ENCODE assay signal across 16 mouse cellular contexts in genomic region chr12:5572831-5573230, GRCm38 (mm10).
DNase-seq lines count a peak whose midpoint lies in the region; ATAC-seq lines count a peak whose summit lies in the region.
"Had no signal": no experiment of that assay in that cellular context is flagged by ENCODE, and none has a peak within 500 bp of the region (broad histone marks: within the 10 kb centered on the region; RNA-seq: fewer than 3 reads in every experiment).

No protein-coding gene starts in this region.

- H3K27ac ChIP-seq in hindbrain, embryonic 13.5 days, result no peak overlapping the region
- no peak overlapping the region for H3K27ac ChIP-seq in midbrain, embryonic 13.5 days
- H3K27ac ChIP-seq: midbrain, embryonic 10.5 days had no signal

- no peaks in the 10 kb centered on the region for H3K9me3 ChIP-seq in hindbrain, embryonic 13.5 days
- no peaks in the 10 kb centered on the region for H3K9me3 ChIP-seq in midbrain, embryonic 13.5 days
- H3K9me3 ChIP-seq: midbrain, embryonic 10.5 days had no signal

- 60% methylated on average over 6 of the region's 6 CpGs for WGBS in hindbrain, embryonic 13.5 days
- WGBS in midbrain, embryonic 13.5 days, result 63% methylated on average over 6 of the region's 6 CpGs

- no peaks in the 10 kb centered on the region for H3K36me3 ChIP-seq in hindbrain, embryonic 13.5 days
- no peaks in the 10 kb centered on the region for H3K36me3 ChIP-seq in midbrain, embryonic 13.5 days
- H3K36me3 ChIP-seq: midbrain, embryonic 10.5 days had no signal

- DNase-seq in urinary bladder, postnatal 14 days (ENCODE audit: low spot score), result peak; percentile 7
- no peak for DNase-seq in urinary bladder, postnatal 36 days (ENCODE audit: low spot score in 2 of 2)
- peak; percentile 12 to 18 for DNase-seq in gastrocnemius, postnatal 36 days
- DNase-seq in left cerebral cortex, postnatal 14 days (ENCODE audit: low spot score in 2 of 2), result peak; percentile 49 to 59
- DNase-seq: cerebellum, adult 11-12 months; embryo, embryonic 11 days; thymus, adult 18-20 months had no signal

- intact Hi-C loops in gastrocnemius, postnatal 36 days (cut with DNase I), result no loop called here
- intact Hi-C loops in left cerebral cortex, postnatal 14 days (cut with DNase I), result no loop called here

- ATAC-seq in megakaryocyte-erythroid progenitor cell, adult 5-6 weeks (replicated peaks; ENCODE audit: low FRiP score, low TSS enrichment, poor library complexity, severe bottlenecking), result no peak
- no peak for ATAC-seq in hindbrain, embryonic 13.5 days (ENCODE audit: low FRiP score)
- no peak for ATAC-seq in midbrain, embryonic 13.5 days
- ATAC-seq: CD4-positive, CD25-positive, alpha-beta regulatory T cell, adult 4 months; forebrain, embryonic 16.5 days had no signal

- H3K4me2 ChIP-seq in hindbrain, embryonic 13.5 days, result no peak overlapping the region
- H3K4me2 ChIP-seq in midbrain, embryonic 13.5 days (replicated peaks), result no peak overlapping the region
- H3K4me2 ChIP-seq: heart, embryonic 11.5 days; liver, embryonic 11.5 days had no signal

- H3K4me3 ChIP-seq in hindbrain, embryonic 13.5 days, result no peak overlapping the region
- no peak overlapping the region for H3K4me3 ChIP-seq in midbrain, embryonic 13.5 days (replicated peaks)
- H3K4me3 ChIP-seq: erythroblast, embryonic 14.5 days; midbrain, embryonic 10.5 days had no signal

- no peak overlapping the region for H3K9ac ChIP-seq in hindbrain, embryonic 13.5 days
- no peak overlapping the region for H3K9ac ChIP-seq in midbrain, embryonic 13.5 days (replicated peaks)

- no peaks in the 10 kb centered on the region for H3K4me1 ChIP-seq in hindbrain, embryonic 13.5 days (replicated peaks)
- H3K4me1 ChIP-seq in midbrain, embryonic 13.5 days (replicated peaks), result no peaks in the 10 kb centered on the region
- H3K4me1 ChIP-seq: midbrain, embryonic 10.5 days had no signal

- H3K27me3 ChIP-seq in hindbrain, embryonic 13.5 days, result no peaks in the 10 kb centered on the region
- H3K27me3 ChIP-seq in midbrain, embryonic 13.5 days, result no peaks in the 10 kb centered on the region

Comparison
In these comparisons a context has a peak if more than half of its experiments do, and no peak if none do; other contexts are left out.
1. DNase-seq: peak in urinary bladder, postnatal 14 days (single experiment), gastrocnemius, postnatal 36 days (2 of 2) and left cerebral cortex, postnatal 14 days (2 of 2); none in urinary bladder, postnatal 36 days (0 of 2).